Mouse (Mus musculus): ENCODE data around the gene Gstt1. TPM values are rescaled to one million over a fixed set of nuclear protein-coding genes. Genes with fewer than 3 reads are reported as not detected.

Gstt1 gene
- polyA plus RNA-seq, 1 experiment, result 17.2 TPM

DNA sequence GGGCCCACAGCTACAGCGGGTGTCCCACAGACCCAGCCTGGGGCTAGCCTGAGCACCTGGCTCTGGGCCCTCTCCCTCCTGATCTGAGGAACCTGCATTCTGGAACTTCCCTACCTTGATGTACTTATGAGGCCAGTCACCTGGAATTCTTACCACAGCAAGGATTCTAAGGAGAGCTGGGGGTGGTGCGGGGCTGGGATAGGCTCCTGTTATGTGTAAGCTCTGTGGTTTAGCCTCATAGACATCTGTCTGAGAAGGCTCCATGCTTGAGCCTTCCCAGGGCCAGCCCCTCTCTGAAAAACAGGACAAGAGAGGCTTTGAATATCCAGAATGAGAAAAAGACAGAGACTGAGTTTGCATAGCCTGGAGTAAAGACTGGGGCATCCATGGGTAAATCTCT is 24.1 kb upstream of the Gstt1 start, which contains the start of gene Gstt4:
Gene Gstt4 (minus strand): TSS at position 101 of the 400 bp plus-strand sequence.
- Histone ChIP-seq H3K4me3 (ENCODE audit: insufficient read depth, low read length) (no peak within 1 kb of the TSS), H3K27ac (ENCODE audit: insufficient read depth, low read length) (no peak within 1 kb of the TSS), H3K4me1 (ENCODE audit: control insufficient read depth, insufficient read depth, low read length) (0 out of 2 replicates have a peak, but pooled peaks cover 2% of the 10 kb centered on the region)
- no peak for TF ChIP-seq POLR2A (IDR thresholded peaks at IDR 0.05; ENCODE audit: low read depth, low read length)
- no peak for TF ChIP-seq CTCF (IDR thresholded peaks at IDR 0.05; ENCODE audit: borderline replicate concordance, insufficient read depth, low read length)

DNA sequence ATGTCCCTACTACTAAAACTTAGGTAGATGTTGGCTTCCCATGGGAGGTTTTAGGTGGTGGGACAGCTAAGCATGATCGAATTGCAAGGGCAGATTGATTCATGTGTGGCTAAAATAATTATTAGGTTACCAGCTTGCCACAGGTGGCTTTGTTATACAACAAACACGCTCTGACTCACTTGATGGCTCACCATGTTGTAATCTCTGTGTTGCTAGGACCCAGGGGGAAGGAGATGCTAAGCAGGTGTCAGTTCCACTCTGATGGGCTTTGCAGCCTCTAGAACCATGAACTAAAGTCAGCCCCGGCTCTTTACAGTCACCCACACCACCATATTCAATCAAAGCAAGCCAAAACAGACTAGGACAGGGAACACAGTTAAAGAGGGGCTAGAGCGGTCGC is 21.5 kb upstream of the Gstt1 start:
- TF ChIP-seq POLR2A (IDR thresholded peaks at IDR 0.05; ENCODE audit: low read depth, low read length) (no peak), CTCF (IDR thresholded peaks at IDR 0.05; ENCODE audit: borderline replicate concordance, insufficient read depth, low read length) (no peak)

DNA sequence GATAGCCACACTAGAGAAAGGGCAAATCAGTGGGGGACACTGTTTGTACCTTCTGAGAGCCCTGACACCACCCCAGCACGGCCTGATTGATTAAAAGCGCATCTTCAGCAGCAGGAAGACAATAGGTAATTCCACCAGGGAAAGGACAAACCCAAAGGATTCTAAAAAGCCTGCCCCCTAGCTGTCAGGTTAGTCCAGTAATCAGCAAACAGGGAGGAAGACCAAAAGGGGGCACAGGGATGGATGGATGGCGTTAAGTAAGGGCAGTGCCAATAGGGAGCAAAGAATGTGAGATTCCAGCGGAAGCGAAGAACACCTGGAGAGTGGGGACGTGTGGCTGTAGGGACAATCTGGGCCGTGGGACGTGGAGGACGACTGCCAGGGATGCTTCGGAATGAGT is 20.3 kb upstream of the Gstt1 start:
- no peak overlapping the region for H3K4me3 ChIP-seq (ENCODE audit: insufficient read depth, low read length)
- H3K4me1 ChIP-seq (ENCODE audit: control insufficient read depth, insufficient read depth, low read length), result no peaks in the 10 kb centered on the region
- no peak for TF ChIP-seq POLR2A (IDR thresholded peaks at IDR 0.05; ENCODE audit: low read depth, low read length)
- TF ChIP-seq CTCF (IDR thresholded peaks at IDR 0.05; ENCODE audit: borderline replicate concordance, insufficient read depth, low read length), result no peak
- H3K27ac ChIP-seq (ENCODE audit: insufficient read depth, low read length), result no peak overlapping the region

More for the DNA sequence above, 21.5 kb upstream of the Gstt1 start:
- Histone ChIP-seq H3K4me3 (ENCODE audit: insufficient read depth, low read length) (no peak overlapping the region), H3K4me1 (ENCODE audit: control insufficient read depth, insufficient read depth, low read length) (no peaks in the 10 kb centered on the region), H3K27ac (ENCODE audit: insufficient read depth, low read length) (no peak overlapping the region)

DNA sequence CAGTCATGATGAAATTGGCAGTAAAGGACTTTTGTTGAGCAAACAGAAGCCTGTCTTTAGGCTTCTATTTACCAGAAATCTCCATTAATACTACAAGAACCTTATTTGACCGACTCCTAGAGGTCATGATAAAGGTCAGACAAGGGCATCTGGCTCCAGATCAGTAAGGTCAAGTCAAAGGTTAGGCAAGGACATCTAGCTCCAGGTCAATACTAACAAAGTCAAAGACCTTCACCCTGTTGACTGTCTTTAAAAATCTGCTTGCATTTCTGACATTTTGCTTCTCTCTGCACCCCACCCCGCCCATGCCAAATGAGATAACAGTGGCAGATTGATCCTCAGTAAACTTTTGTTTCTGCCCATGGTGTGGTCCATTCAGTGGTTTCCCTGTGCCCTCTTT is 5.8 kb upstream of the Gstt1 start:
- TF ChIP-seq POLR2A (IDR thresholded peaks at IDR 0.05; ENCODE audit: low read depth, low read length) (no peak), CTCF (IDR thresholded peaks at IDR 0.05; ENCODE audit: borderline replicate concordance, insufficient read depth, low read length) (no peak)
- Histone ChIP-seq H3K4me1 (ENCODE audit: control insufficient read depth, insufficient read depth, low read length) (no peaks in the 10 kb centered on the region), H3K4me3 (ENCODE audit: insufficient read depth, low read length) (no peak overlapping the region), H3K27ac (ENCODE audit: insufficient read depth, low read length) (no peak overlapping the region)

- TF ChIP-seq POLR2A (IDR thresholded peaks at IDR 0.05; ENCODE audit: low read depth, low read length) (0 out of 2 replicates have a peak, but pooled peaks have one; percentile 28), CTCF (IDR thresholded peaks at IDR 0.05; ENCODE audit: borderline replicate concordance, insufficient read depth, low read length) (no peak)
- Histone ChIP-seq H3K4me1 (ENCODE audit: control insufficient read depth, insufficient read depth, low read length) (peaks cover 8% of the 10 kb centered on the region), H3K27ac (ENCODE audit: insufficient read depth, low read length) (no peak overlapping the region), H3K4me3 (ENCODE audit: insufficient read depth, low read length) (peak overlapping the region; percentile 37)
These were observed 687 bp downstream of the Gstt1 start for GRCm38 (mm10) chr10:75797619-75798175.

DNA sequence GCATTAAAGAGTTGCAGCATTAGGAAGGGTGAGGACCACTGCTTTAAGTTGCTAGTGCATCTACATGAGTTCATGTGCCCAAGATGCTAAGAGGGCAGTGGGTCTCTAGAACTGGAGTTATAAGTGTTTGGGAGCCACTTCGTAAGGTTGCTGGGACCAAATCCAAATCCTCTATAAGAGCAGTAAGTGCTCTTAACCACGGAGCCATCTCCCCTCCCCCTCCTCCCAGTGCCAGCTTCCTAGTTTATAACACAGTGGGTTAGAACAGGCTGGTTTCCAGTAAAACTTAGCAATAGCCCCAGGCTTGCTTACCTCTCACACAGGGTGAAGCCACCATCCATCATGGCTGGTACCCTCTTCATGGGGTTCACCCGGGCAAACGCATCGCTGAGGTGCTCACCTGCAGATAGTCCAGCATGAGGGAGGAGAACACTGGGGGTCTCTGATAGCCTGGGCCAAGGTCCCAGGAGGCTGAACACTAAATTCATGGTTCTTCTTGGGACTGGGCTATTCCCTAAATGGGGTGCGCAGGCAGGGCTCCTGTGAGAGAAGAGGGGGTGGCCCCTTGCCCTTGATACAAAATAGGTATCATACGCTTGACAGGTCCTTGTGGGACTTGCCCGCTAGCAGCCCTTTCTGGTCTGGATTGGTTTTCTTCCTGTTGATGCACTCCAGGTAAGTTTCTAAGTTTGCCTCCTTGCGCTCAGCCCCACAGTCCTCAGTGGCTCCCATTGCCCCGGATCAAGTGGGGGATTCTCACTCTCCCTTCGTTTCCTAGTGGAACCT is 1.5 kb downstream of the Gstt1 start:
- no peak overlapping the region for H3K4me3 ChIP-seq (ENCODE audit: insufficient read depth, low read length)
- H3K4me1 ChIP-seq (ENCODE audit: control insufficient read depth, insufficient read depth, low read length), result peaks cover 8% of the 10 kb centered on the region
- TF ChIP-seq CTCF (IDR thresholded peaks at IDR 0.05; ENCODE audit: borderline replicate concordance, insufficient read depth, low read length) (no peak), POLR2A (IDR thresholded peaks at IDR 0.05; ENCODE audit: low read depth, low read length) (no peak)
- no peak overlapping the region for H3K27ac ChIP-seq (ENCODE audit: insufficient read depth, low read length)

- TF ChIP-seq CTCF (IDR thresholded peaks at IDR 0.05; ENCODE audit: borderline replicate concordance, insufficient read depth, low read length), result no peak
- TF ChIP-seq POLR2A (IDR thresholded peaks at IDR 0.05; ENCODE audit: low read depth, low read length), result no peak
- peaks cover 8% of the 10 kb centered on the region for H3K4me1 ChIP-seq (ENCODE audit: control insufficient read depth, insufficient read depth, low read length)
- no peak overlapping the region for H3K27ac ChIP-seq (ENCODE audit: insufficient read depth, low read length)
- H3K4me3 ChIP-seq (ENCODE audit: insufficient read depth, low read length), result no peak overlapping the region
These were observed 3.5 kb downstream of the Gstt1 start for GRCm38 (mm10) chr10:75794880-75795279.

GRCm38 (mm10) chr10:75790773-75791172 is 7.6 kb downstream of the Gstt1 start:
- no peak overlapping the region for H3K27ac ChIP-seq (ENCODE audit: insufficient read depth, low read length)
- TF ChIP-seq CTCF (IDR thresholded peaks at IDR 0.05; ENCODE audit: borderline replicate concordance, insufficient read depth, low read length) (no peak), POLR2A (IDR thresholded peaks at IDR 0.05; ENCODE audit: low read depth, low read length) (no peak)
- H3K4me1 ChIP-seq (ENCODE audit: control insufficient read depth, insufficient read depth, low read length), result peaks cover 8% of the 10 kb centered on the region
- no peak overlapping the region for H3K4me3 ChIP-seq (ENCODE audit: insufficient read depth, low read length)

- TF ChIP-seq POLR2A (IDR thresholded peaks at IDR 0.05; ENCODE audit: low read depth, low read length) (no peak), CTCF (IDR thresholded peaks at IDR 0.05; ENCODE audit: borderline replicate concordance, insufficient read depth, low read length) (no peak)
- H3K27ac ChIP-seq (ENCODE audit: insufficient read depth, low read length), result no peak overlapping the region
- H3K4me1 ChIP-seq (ENCODE audit: control insufficient read depth, insufficient read depth, low read length), result peaks cover 2% of the 10 kb centered on the region
- no peak overlapping the region for H3K4me3 ChIP-seq (ENCODE audit: insufficient read depth, low read length)
These were observed 8.5 kb downstream of the Gstt1 start for GRCm38 (mm10) chr10:75789841-75790240.

GRCm38 (mm10) chr10:75789081-75789735 is 9.2 kb downstream of the Gstt1 start:
- TF ChIP-seq CTCF (IDR thresholded peaks at IDR 0.05; ENCODE audit: borderline replicate concordance, insufficient read depth, low read length), result no peak
- no peak for TF ChIP-seq POLR2A (IDR thresholded peaks at IDR 0.05; ENCODE audit: low read depth, low read length)
- H3K27ac ChIP-seq (ENCODE audit: insufficient read depth, low read length), result no peak overlapping the region
- no peaks in the 10 kb centered on the region for H3K4me1 ChIP-seq (ENCODE audit: control insufficient read depth, insufficient read depth, low read length)
- no peak overlapping the region for H3K4me3 ChIP-seq (ENCODE audit: insufficient read depth, low read length)

Data from embryonic fibroblast, embryonic 13.5 days (primary cell).